In the genomic region with DNA sequence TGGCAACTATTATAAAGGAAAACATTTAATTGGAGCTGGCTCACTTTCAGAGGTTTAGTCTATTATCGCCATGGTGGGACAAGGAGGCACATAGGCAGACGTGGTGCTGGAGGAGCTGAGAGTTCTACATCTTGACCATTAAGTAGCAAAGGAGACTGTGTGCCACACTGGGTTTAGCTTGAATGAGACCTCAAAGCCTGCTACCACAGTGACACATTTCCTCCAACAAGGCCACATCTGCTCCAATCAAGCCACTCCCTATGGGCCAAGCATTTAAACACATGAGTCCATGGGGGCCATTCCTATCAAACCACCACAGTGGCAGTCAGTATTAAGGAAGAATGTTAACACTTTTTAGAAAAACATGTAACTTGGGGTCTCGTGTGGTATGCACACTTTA, we compare ENCODE assay signal across 20 mouse cellular contexts. TPM values are rescaled to one million over a fixed set of nuclear protein-coding genes. Genes with fewer than 3 reads are reported as not detected.
"Had no signal": no experiment of that assay in that cellular context is flagged by ENCODE, and none has a peak within 500 bp of the region (broad histone marks: within the 10 kb centered on the region; RNA-seq: fewer than 3 reads in every experiment).

No protein-coding gene starts in this region.

- H3K4me3 ChIP-seq: layer of hippocampus, adult 2 months; limb, embryonic 10.5 days; limb, embryonic 13.5 days; liver, embryonic 12.5 days; liver, embryonic 15.5 days; lung, embryonic 15.5 days; megakaryocyte, embryonic 14.5 days; midbrain, embryonic 10.5 days; midbrain, embryonic 13.5 days; myocyte had no signal

- H3K4me2 ChIP-seq: limb, embryonic 13.5 days; liver, embryonic 12.5 days; liver, embryonic 15.5 days; lung, embryonic 15.5 days; midbrain, embryonic 13.5 days had no signal

- H3K9me3 ChIP-seq: limb, embryonic 10.5 days; limb, embryonic 13.5 days; liver, embryonic 12.5 days; liver, embryonic 15.5 days; lung, embryonic 15.5 days; megakaryocyte, embryonic 14.5 days; midbrain, embryonic 10.5 days; midbrain, embryonic 13.5 days had no signal

- H3K27ac ChIP-seq: kidney, postnatal 0 days; layer of hippocampus, adult 2 months; limb, embryonic 10.5 days; limb, embryonic 13.5 days; liver, embryonic 12.5 days; liver, embryonic 15.5 days; lung, embryonic 15.5 days; midbrain, embryonic 10.5 days; midbrain, embryonic 13.5 days had no signal

- DNase-seq: kidney, postnatal 25 days; layer of hippocampus, adult 9-11 months; liver; lung, adult 18-20 months; lung, postnatal 10 days; lung, postnatal 36 days; thymus, postnatal 25 days had no signal

- H3K9ac ChIP-seq: limb, embryonic 13.5 days; liver, embryonic 12.5 days; liver, embryonic 15.5 days; lung, embryonic 15.5 days; midbrain, embryonic 13.5 days had no signal

- H3K4me1 ChIP-seq: limb, embryonic 10.5 days; lung, embryonic 15.5 days; midbrain, embryonic 10.5 days had no signal

- ATAC-seq: liver, embryonic 12.5 days; midbrain, embryonic 13.5 days; midbrain, embryonic 16.5 days had no signal

- H3K27me3 ChIP-seq: limb, embryonic 13.5 days; liver, embryonic 12.5 days; liver, embryonic 15.5 days; lung, embryonic 15.5 days; megakaryocyte, embryonic 14.5 days; midbrain, embryonic 13.5 days had no signal

RNA-seq across cellular contexts. Expression of a gene that starts 51.5 kb away (rescaled TPM):
- total RNA-seq: monocyte, adult 5-6 weeks had no signal
